Mouse (Mus musculus) embryonic fibroblast, embryonic 13.5 days (primary cell): Measurements from ENCODE around the gene Sorbs2. TPM values are rescaled to one million over a fixed set of nuclear protein-coding genes. Genes with fewer than 3 reads are reported as not detected.
A peak's percentile ranks its signal among the peaks of the same experiment; 100 is the strongest.

Experiments
- H3K27ac ChIP-seq: 2 replicates; pipeline ENCODE4 v1.5.1; 2012; ENCODE audit warnings: low read length, control low read depth, inconsistent platforms; ENCODE audit not compliant: insufficient read depth
- H3K4me1 ChIP-seq: 2 replicates; pipeline ENCODE4 v1.6.1; 2011; ENCODE audit warnings: low read length; ENCODE audit not compliant: control insufficient read depth, insufficient read depth
- H3K4me3 ChIP-seq: 2 replicates; pipeline ENCODE4 v1.5.1; 2011; ENCODE audit warnings: mild to moderate bottlenecking, control low read depth, low read length; ENCODE audit not compliant: insufficient read depth
- CTCF ChIP-seq: IDR thresholded peaks from 2 replicates; pipeline ENCODE4 v1.5.1; 2011; ENCODE audit warnings: mild to moderate bottlenecking, control low read depth, low read length, moderate library complexity, borderline replicate concordance; ENCODE audit not compliant: insufficient read depth
- POLR2A ChIP-seq: IDR thresholded peaks from 2 replicates; pipeline ENCODE4 v1.6.1; 2011; ENCODE audit warnings: low read depth, mild to moderate bottlenecking, control low read depth, low read length, moderate library complexity
- polyA plus RNA-seq: library from polyadenylated mRNA; stranded (reverse); fragments of >200 nt; gene quantifications from 2 replicates; pipeline ENCODE4 v1.2.4, GENCODE M21; 2011; ENCODE audit warnings: low read depth; ENCODE audit not compliant: missing spikeins, insufficient read length

Sorbs2 gene
- polyA plus RNA-seq, 1 experiment: 28.5 TPM

DNA sequence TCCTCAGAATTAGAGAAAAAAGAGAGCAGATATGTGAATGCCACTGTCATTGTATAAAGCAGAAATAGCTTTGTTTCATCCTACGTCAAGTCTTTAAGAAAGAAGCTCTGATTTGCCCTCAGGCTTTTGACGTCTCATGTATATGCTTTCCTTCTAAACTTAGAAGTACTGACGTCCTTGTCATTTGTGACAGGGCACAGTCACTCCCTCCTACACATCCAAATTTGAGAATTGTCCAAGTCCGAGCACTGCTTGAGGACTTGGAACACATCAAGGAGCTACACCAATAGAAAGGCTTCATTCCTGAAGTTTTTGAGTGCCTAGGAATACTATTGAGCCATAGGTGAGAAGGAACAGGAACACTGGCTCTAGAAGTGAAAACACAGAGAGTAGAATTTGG lies 165.6 kb downstream of the Sorbs2 start:
- H3K4me1 ChIP-seq: no peaks in the 10 kb centered on the region
- no peak for TF ChIP-seq POLR2A
- H3K4me3 ChIP-seq: no peak overlapping the region
- H3K27ac ChIP-seq: no peak overlapping the region

DNA sequence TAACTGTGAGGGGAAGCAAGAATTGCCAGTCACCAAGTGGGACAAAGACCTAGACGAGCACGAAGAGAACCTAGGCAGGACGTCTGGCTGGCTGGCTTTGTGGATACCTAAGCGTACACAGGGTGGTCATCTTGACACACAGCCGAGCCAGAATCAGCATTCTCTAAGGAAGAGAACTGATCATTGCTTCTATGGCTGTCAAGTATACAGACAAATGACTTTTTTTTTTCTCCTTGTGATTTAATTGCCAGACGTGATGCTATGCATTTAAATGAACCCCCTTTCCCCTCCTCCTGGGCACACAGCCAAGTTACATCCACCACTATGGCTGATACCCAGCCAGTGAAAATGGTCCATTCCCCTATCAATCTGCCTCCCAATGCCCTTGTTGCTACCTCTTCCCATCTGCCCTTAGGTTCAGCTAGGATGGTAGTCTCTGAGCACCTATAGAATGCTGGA lies 168.3 kb downstream of the Sorbs2 start:
- no peak overlapping the region for H3K4me3 ChIP-seq
- no peak overlapping the region for H3K27ac ChIP-seq
- no peak for TF ChIP-seq POLR2A
- TF ChIP-seq CTCF: no peak
- no peaks in the 10 kb centered on the region for H3K4me1 ChIP-seq

DNA sequence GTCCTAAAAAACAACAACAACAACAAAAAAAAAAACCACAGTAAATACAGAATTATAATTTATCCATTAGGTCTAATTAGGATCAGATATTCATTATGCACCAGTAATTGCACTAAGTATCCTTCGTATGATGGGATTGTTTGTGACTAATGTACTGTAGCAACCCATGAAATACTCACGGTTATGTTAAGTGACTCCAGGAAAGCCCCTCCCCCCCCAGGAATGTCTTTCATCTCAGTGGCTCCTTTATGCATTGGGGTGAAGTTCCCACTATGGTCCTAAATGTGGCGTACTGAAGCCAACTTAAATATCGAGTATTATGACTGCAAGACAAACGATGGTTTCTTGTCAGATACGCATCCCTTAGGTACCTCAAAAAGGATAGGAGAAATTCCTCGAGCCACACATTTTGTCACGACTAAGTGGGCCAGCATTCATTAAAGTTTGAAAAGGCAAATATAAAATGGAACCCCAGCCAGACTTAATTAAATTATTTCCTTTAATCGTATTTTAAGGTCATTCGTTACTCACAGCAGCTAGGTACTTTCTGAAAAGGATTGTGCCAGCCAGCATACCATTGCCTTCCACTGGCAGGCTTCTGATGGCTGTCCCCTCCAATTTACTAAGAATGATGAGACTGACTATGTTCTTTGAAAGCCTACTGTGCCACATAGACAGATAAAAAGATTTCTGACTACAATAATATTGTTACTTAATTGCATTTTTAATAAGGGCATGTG lies 169.7 kb downstream of the Sorbs2 start:
- Histone ChIP-seq H3K4me1 (no peaks in the 10 kb centered on the region), H3K27ac (no peak overlapping the region), H3K4me3 (no peak overlapping the region)
- TF ChIP-seq POLR2A: no peak
- no peak for TF ChIP-seq CTCF

DNA sequence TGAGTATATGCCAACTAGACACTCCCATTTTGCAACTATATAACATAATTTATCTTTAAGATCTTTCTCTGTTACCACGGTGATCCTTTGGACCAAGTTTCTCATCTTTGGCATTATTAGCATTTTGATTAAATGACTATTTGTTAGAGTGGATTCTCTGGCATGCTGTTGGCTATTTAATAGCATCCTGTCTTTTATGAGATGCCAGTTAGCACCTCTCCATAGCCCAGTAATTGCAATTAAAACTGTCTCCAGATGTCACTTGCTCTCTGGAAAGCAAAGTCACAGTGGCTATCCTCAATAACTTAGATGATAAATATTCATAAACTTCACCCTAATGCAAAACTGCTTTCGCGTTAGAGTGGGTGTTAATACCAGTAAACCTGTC lies 170.3 kb downstream of the Sorbs2 start:
- Histone ChIP-seq H3K4me1 (no peaks in the 10 kb centered on the region), H3K27ac (no peak overlapping the region), H3K4me3 (no peak overlapping the region)
- TF ChIP-seq POLR2A (no peak), CTCF (no peak)

DNA sequence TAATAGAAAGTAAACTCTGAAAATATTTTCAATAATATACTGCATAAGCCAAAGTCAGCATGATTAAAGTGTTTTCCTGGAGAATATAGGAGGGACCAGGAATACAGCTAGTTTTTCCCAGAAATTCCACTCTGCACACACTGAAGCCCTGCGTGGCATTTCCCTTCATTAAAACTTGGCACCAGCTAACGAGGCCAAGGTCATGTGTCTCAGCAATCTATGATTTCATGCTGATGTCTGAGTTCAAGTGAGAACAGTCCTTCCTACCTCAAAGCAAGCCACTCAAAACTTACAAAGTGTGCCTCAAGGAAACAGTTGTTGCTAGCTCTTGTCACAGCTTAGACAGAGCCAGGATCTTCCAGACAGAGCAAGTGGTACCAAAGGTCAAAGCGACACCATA lies 173.6 kb downstream of the Sorbs2 start:
- Histone ChIP-seq H3K27ac (no peak overlapping the region), H3K4me1 (no peaks in the 10 kb centered on the region), H3K4me3 (no peak overlapping the region)
- TF ChIP-seq CTCF (no peak), POLR2A (no peak)

DNA sequence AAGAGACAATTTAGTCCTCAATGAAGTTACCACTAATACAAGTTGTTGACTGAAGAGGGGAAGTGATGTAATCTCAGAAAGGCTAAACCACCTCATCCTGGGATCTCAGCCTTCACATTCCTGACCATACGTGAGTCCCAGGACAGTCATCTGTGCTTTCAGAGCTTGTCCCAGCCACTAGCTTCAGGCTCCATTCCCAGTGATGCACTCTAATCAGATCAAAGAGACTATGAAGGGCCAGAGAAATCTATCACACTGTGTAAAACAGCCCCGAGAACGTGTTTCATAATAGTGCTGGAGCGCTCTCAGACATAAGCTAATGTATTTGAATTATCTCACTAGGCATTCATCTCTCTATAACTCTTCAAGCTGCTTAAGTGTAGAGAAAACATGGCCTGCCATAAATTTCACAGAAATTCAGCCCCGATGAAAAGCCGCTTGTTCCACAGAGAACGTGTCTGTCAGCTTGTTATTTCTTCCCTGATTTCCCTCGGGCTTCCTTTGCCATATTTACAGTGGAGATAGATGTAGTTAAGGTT lies 175.3 kb downstream of the Sorbs2 start:
- H3K4me3 ChIP-seq: no peak overlapping the region

DNA sequence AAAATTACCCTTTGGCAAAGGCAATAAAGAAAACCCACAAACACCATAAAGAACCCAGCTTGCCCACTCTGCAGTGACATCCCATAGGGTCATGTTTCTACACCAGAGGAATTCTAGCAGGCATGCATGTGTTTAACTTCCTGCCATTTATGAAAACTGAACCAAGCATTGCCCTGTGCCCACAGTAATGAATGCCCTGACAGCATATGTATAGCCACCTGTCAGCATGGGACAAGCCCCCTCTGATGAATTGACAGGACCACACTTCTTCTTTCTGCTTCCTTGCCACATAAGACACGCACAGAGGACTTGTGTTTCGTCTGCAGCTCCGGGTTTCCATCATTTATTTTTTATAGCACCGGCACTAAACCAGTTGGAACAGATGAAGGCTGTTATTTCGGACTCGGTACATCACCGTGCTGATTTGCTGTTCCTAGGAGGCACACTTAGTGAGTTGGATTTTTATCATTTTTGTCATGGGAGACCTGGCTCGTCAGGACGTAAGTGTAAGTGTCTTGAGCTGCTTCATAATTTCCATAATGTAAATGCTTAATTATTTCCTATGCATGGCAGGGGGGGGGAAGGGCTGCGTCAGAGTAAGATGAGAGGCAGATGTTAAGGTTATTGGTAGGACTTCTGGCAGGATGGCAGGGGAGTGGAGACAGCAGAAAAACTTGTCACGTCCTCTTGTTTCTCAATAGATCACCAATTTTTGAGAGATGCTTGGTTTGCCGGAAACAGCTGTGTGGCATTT lies 180.5 kb downstream of the Sorbs2 start:
- TF ChIP-seq POLR2A: no peak
- TF ChIP-seq CTCF: no peak
- H3K4me1 ChIP-seq: peaks cover 10% of the 10 kb centered on the region
- H3K27ac ChIP-seq: no peak overlapping the region
- H3K4me3 ChIP-seq: no peak overlapping the region

More for the DNA sequence above, 175.3 kb downstream of the Sorbs2 start:
- Histone ChIP-seq H3K4me1 (peaks cover 4% of the 10 kb centered on the region; the same call in 1 of the 2 replicates), H3K27ac (no peak overlapping the region)
- TF ChIP-seq CTCF (no peak), POLR2A (no peak)

DNA sequence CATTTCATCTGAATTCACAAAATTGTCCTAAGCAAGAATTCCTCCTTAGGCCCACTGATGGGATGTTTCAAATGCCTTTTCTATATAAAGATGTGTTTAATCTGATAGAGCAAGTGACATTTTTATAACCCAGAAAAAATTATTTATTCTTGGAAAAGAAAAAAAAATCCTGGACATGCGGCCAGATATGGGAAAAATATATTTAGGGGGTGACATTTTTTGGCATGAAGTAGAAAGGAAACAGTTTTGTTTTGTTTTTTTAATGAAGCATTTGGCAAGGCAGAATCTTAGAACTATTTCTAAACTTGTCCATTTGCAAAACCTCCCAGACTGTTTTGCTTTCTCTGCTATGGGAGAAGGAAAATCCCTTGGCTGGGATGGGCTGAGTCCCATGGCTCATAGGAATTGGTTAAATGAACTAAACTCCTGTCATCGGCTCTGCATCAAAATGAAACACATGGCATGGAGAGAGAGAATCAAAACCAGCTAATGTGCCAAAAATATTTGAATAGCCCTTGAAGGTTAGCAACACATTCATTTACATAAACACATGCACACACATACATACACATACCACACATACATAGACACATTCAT lies 182.1 kb downstream of the Sorbs2 start:
- H3K4me1 ChIP-seq: peaks cover 11% of the 10 kb centered on the region
- H3K4me3 ChIP-seq: no peak overlapping the region
- TF ChIP-seq POLR2A (no peak), CTCF (no peak)
- H3K27ac ChIP-seq: 0 out of 2 replicates have a peak overlapping the region, but pooled peaks have one; percentile 75

DNA sequence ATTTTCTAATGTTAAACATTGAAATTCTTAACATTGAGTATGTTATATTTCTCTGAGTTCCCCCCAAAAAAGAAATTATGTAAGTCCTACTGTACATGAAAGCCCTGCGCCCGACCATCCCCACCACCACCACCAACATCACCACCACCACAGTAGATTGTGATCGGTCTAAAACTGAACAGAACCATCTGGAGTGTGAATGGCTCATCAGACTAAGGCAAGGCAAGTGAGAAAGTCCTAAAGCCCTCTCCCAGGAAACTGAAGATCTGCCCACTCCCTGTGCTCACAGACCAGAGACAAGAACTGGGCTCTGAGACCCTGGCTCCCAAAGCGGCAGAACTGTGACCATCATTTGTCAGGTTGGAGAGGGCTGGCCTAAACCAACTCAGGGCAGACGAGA lies 192.5 kb downstream of the Sorbs2 start:
- H3K4me3 ChIP-seq: no peak overlapping the region
- H3K4me1 ChIP-seq: no peaks in the 10 kb centered on the region
- TF ChIP-seq CTCF: no peak
- no peak for TF ChIP-seq POLR2A
- no peak overlapping the region for H3K27ac ChIP-seq
